Mouse (Mus musculus) activated CD4-positive, CD25-positive, alpha-beta regulatory T cell, adult 4 months (primary cell): ENCODE results near the gene Tmem17. TPM values are rescaled to one million over a fixed set of nuclear protein-coding genes. Genes with fewer than 3 reads are reported as not detected.

Experiments
- polyA plus RNA-seq, 2 experiments: library from polyadenylated mRNA; unstranded; fragments of 100-300 nt; shearing (Covaris generic); gene quantifications; one replicate each; pipeline ENCODE4 v1.2.1; 2017

Gene Tmem17
- polyA plus RNA-seq, 2 experiments from 2014 or later = 0.36 to 1.5 TPM

Other genes starting within 250 kb of the Tmem17 start
- gene Ehbp1, start 169.8 kb upstream of the Tmem17 start, polyA plus RNA-seq = 1 to 10 TPM; 1.7 TPM